Mouse (Mus musculus): Measurements from ENCODE around the gene Pcsk4.
A peak's percentile ranks its signal among the peaks of the same experiment; 100 is the strongest.

Pcsk4 gene

DNA sequence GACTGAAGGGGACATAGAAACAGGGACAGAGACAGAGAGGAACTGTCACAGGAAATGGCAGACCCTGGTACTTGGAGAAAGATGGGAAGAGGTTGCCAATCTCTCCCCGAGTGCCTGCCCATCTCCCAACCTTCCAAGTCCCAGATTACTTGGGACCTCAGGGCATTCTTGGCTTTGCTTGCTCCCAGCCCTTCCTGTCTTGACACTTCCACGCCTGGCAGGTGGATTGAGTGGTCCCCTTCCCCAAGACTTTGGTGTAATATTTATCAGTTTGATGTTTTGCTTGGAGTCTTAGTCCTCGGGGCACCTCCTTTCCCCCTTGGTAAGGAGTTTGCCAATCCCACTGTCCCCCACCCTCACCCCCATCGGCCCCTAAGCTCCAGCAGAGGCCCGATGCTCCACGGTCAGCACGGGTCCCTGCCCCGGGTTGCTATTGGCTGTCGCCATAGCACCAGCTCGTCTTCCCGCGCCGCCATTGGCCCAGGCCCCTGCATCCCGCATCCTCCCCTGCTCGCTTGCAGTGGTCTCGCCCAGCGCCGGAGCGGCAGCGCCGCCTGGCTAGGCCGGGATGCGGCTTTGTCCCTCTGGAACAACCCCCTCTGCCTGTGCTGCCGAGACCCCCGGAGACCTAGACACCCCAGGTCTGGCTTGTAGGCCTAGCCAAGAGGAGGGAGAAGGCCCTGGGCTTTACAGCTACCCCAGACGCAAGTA lies 30.6 kb downstream of the Pcsk4 start:
- no peak for DNase-seq (ENCODE audit: low read depth)

DNA sequence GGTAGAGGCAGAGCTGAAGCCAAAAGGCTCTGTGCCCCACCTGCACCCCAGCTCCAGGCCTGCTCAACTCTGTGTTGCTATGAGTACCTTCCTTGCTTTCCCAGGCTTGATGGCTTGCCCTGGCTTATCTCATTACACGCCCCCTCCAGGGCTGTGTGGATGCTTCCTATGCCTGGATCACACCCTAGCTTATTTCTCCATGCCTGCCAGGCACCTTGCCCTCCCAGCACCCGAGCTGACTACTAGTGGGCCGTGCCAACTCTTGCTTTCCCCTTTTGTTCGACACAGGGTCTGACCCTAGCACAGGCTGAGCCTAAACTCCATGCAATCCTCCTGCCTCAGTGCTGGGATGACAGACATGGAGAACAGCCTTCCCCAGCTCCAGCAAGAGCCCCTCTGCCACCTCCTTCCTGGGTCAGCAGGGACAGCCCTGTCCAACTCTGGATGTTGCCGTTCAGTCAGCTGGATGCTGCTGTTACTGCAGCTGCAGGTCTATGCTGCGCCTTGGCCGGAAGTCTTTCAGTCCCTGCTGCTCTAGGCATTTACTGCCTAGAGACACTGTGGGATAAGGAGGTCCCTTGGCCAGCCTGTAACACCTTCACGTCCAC lies 31.7 kb downstream of the Pcsk4 start:
- DNase-seq (ENCODE audit: low read depth) = no peak

DNA sequence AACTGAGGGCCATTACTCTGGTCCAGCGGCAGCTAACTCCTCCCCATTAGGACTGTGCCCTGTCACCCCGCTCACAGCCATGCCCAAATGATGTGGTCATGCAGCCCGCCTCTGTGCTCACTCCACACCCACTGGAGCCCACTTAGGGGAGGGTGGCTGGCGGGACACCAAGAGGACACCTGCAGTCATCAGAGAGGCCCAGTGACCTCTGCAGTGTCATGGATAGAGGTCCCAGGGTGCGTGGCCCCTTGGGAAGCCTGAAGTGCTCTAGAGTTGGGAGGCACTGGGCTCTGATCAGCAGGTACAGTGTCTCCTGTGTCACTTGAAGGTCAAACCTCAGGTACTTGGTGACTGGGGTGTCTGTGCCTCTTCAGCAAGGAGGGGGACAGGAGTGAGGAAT lies 32.5 kb downstream of the Pcsk4 start:
- DNase-seq (ENCODE audit: low read depth) = no peak

DNA sequence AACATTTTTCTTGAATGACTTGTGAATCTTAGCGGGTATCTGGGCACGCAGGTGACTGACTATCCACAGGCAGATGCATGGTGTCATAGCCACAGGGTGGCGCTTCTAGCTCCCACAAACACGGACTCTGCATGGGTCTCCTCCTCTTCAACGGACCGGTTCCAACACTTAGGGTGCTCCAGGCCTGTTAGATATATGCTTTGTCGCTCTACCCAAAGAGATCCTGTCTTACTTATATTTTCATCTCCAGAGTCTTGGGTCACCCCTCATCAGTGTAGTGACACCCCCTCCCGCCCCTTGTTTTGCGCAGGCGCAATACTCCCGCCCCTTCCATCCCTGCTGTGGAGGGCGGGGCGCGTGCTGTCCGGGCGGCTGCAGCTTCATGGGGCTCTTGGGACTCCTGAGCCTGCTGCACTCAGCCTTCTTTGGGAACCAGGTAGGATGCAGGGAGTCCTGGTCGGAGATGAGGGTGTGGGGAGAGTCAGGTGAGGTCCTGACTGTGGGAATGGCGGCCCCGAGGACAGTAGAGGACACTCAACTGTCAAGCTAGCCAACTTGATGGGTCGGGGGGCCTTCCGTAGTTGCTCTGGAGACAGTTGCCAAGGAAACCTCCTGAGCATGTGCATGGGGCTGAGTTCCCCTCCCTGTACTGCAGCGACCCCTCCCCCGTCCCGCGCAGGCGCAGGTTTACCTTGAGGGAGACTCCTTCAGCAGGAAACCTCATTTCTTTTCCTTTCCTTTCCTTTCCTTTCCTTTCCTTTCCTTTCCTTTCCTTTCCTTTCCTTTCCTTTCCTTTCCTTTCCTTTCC lies 33.5 kb downstream of the Pcsk4 start, which contains the start of gene Apc2:
Gene Apc2, plus strand, starts transcription at position 360 of the 808 bp plus-strand sequence.
- DNase-seq (ENCODE audit: low read depth) = peak; percentile 61

DNA sequence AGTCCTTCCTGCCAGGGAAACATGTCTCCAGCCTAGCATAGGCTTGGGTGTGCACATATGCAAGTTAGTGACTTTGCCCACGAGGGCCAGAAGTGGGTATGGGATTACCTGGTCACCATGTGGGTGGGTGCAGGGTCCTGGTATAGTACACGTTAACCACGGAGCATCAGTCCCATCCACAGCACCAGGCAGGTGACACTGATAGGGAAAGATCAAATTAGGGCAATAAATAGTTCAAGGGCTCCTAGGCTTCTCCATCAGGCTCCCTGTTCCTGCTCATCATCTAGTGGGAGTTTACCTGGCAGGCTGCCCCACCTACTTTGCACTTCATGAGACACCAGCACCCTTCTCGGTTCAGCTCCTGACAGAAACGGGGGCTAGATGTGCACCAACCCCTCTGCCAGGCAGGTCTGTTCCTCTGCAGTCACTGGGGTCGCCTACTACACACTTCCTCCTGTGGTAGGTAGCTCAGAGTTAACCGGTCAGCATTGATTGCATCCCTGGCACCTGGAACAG lies 34.5 kb downstream of the Pcsk4 start:
- no peak for DNase-seq (ENCODE audit: low read depth)

DNA sequence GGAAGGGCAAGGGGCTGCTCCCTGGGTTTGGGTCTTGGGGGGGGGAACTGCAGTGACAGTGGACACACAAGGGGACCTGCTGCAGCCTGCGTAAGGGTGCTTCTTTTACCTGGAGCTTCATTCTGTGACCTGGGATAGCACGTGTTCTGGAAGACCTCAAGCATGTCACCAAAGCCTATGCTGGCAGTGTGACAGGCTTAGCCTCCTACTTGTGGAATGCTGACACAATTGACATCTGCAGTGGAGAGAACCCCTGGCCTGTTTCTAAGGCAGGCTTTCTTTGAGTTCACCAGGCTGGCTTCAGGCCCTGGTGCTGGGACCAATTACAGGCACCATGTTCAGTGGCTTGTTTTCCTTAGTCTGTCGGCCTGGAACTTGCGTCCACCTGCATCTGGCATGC lies 35.0 kb downstream of the Pcsk4 start:
- no peak for DNase-seq (ENCODE audit: low read depth)

DNA sequence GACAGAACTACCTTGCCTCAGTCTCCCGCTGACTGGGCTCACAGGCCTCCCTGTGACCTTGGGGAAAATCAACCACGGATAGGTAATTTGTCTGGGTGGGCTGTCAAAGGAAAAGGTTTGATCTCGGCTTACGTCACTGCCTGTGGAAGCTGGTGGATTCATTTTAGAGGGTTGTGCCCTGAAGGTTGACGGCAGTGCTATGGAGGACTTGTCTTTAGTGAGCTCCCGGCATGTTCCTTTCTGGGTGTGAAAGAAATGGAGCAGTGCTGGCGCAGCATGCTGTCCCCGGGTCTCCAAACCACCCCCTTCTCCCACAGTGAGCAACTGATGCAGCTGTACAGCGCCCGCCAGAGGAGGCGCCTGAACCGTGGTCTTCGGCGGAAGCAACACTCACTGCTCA lies 36.0 kb downstream of the Pcsk4 start:
- DNase-seq (ENCODE audit: low read depth) = no peak

DNA sequence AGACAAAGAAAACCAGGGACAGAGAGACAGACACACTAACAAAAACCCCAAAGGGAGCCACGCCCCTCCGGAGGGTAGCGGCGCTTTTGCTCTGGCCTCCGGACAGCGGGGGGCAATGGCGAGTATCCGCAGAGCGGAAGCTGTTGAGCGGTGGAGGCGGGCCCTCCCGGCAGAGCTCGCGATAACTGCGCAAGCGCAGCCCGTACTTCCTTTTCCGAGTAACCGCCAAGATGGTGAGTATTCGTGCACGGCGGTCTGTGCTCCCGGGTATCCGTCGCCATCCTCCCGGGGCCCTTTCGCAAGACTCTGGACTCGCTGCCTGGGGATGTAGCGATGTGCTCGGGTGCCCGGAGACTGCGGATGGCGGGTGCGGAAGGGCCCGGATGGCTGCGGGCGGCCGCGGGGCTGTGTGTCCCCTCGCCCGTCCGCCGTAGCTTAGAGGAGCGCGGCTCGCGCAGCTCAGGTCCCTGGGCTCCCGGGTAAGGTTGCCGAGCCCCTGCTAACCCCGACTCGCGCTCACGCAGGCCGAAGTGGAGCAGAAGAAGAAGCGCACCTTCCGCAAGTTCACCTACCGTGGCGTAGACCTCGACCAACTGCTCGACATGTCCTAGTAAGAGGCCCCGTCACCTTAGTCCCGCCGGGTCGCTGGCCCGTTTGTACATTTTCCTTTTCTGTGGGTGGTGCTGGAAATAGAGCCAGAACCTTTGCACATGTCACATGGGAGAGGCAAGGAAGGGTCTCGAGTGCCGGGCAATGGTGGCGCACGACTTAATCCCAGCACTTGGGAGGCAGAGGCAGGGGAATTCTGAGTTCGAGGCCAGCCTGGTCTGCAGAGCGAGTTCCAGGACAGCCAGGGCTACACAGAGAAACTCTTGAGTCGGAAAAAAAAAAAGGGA lies 36.8 kb downstream of the Pcsk4 start, which contains the start of gene Rps15:
Gene Rps15, plus strand, starts transcription at position 203 of the 896 bp plus-strand sequence.
- DNase-seq (ENCODE audit: low read depth) = peak; percentile 94

DNA sequence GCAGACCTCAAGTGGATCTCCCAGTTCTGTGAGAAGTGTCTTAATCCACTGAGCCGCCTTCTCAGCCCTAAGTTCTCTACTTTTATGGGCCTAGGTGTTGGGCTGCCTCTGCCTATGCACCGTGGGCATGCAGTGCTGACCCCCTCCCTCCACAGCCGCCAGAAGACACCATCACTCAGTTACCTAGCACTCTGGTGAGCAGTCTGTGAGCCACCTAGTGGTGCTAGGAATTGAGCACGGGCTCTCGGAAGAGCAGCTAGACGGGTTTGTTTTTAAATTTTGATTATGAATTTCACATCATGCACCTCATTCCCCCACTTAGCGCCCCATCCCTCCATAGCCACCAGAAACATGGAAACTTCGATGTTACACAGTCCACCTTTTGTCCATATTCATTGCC lies 40.6 kb downstream of the Pcsk4 start:
- DNase-seq (ENCODE audit: low read depth) = no peak

DNA sequence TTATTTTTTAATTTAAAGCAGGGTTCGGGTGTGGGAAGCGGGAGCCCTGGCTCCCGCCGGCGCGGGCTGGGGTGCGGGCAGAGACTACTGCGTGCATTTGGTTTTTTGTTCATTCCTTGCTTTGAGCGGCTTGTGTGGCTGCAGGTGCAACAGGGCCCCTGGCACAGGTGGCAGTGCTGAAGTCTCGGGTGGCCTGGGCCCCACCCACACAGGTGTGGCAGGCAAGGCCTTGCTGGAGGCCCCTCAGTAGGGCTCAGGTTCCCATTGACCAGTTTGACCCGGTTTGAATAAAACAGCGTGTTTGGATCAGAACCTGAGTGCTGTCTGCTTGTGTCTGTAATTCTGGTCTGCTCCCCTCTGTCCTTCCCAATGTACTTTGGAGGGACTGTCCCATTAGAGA lies 41.2 kb downstream of the Pcsk4 start:
- DNase-seq (ENCODE audit: low read depth) = no peak

DNA sequence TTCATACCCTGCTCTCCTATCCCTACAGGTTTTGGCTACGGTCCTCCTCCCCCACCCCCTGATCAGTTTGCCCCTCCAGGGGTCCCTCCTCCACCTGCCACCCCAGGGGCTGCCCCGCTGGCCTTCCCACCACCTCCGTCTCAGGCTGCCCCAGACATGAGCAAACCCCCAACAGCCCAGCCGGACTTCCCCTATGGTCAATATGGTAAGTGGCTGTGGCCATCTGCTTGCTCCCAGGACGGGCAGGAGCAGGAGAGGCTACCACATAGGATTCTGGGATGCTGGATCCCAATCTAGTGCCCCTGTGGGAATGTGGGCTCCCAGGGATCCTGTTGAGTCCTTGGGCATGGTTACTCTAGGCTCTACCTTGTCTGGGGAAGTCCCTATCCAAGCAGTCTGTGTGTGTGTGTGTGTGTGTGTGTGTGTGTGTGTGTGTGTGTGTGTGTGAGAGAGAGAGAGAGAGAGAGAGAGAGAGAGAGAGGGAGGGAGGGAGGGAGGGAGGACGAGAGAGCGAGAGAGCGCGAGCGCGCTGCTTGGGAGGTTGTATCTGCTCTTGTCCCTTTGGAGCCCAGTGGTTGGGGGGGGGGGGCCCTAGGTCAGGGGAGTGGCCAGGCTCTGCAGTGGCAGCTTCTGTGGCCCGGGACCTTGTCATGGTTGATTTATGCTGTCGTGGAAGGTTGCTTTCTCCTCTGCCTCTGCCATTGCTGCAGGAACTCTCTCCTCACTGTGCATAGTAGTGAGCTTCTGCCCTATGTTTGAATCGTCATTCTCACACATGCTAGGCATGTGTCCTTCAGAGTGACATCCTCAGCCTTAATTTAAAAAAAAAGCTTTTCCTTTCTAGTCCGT lies 43.9 kb downstream of the Pcsk4 start:
- DNase-seq (ENCODE audit: low read depth) = no peak

DNA sequence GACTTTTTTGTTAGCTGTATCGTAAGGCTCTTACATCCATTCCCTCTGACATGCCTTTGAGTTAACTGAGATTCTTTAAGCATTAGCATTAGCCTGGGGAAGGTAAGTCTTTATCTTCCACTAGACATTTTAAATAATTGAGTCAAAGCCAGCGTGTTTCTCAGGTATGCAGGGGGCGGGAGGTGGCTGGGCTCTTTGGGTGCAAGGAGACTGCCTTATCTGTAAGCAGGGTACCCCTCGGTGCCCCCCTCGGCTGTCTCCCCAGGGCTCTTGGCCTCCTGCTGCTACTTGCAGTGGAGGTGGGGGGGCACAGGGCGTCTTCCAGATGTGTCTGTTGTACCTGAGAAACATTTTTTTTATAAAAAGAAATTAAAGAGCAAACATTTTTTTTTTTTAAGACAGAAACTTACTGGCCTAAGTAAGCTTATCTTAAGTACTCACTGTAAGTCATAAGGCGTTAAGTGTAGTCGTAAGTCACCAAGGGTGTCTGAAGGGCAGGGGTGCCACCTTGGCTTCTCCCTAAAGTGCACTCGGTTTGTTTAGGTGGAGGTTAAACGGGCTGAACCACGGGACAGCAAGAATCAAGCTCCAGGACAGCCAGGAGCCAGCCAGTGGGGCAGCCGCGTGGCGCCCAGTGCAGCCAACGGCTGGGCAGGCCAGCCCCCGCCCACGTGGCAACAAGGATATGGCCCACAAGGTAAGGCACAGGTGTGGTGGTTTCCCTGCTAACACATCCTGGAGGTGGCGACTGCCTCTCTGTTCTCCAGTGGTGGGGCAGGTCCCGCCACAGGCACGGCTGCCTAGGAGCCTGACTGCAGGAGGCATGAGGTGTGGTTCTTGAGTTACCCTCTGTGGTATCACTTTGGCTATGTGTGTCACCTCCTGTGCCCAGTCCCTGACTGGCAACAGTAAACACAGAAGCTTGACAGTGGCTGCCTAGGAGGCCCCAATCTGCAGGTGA lies 46.5 kb downstream of the Pcsk4 start:
- no peak for DNase-seq (ENCODE audit: low read depth)

DNA sequence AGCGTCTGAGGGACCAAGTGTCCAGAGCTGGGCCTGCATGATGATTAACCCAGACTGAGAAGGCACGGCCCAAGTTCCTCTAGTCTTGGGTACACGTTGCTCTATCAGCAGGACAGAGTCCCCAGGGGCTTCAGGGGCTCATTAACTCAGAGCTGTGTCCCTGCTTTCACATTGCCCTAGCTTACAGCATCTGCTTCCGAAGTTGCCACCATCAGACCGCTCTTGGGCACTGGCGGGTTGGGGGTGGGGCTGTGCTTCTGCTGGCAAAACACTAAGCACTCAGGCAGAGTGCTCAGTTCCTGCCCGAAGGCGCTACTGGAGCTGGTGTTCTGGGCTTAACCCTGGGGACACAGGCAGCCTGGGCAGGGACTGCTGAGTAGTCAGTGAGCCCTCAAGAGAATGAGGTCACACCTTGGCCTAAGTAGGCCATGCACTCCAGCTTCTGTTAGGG lies 47.4 kb downstream of the Pcsk4 start:
- DNase-seq (ENCODE audit: low read depth) = no peak

DNA sequence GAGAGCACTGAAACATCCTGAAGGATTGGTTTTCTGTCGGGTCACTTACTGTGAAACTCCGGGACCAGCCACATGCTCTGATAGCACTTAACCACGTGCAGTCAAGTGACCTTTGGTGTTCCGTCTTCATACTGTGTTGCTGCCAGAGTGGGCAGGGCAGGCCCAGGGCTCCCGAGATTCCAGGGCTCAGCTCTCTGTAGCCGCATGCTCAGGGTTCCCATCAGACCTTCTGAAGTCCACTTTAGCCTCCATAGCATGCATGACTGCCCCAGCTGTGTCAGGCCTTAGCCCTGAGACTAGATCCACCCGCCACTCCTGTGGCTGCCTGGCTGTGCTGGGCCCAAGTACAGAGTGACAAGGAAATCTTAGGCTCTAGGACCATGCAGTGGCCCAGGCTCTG lies 48.0 kb downstream of the Pcsk4 start:
- DNase-seq (ENCODE audit: low read depth) = no peak

DNA sequence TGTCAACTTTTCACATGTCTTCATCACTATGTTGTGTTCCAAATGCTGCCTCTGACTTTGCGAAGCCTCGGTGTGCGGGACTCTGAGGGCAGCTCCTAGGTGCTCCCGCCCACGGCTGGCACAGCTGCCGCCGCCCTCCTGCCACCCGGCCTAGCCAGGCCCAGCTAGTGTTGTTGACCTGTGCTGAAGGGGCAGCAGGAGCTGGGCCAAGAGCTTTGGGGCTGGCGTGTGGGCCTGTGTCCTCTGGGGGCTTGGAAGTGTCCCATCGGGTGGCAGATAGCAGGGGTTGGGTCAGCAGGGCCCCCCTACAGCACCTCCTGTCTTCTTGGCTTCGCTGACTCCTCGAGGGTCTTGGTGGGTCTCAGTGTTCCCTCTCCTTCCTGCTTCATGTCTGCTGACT lies 50.0 kb downstream of the Pcsk4 start:
- no peak for DNase-seq (ENCODE audit: low read depth)

DNA sequence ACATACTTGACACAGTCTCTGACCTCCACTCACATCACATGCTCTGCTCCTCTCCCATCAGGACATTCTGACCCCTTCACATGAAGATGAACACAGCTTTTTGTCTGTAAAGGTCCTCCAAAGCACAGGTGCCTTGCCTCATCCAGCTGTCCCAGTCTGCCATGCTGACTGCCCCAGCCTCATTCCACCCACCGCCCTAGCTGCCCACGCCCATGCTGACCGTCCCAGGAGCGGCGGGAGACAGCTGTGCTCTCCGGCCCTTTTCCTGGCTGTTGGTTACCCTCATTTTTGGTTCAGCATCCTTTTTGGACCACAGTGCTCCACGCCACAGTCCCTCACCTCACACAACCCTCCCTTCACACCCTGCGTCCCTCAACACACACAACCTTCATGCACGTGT lies 50.9 kb downstream of the Pcsk4 start:
- no peak for DNase-seq (ENCODE audit: low read depth)

DNA sequence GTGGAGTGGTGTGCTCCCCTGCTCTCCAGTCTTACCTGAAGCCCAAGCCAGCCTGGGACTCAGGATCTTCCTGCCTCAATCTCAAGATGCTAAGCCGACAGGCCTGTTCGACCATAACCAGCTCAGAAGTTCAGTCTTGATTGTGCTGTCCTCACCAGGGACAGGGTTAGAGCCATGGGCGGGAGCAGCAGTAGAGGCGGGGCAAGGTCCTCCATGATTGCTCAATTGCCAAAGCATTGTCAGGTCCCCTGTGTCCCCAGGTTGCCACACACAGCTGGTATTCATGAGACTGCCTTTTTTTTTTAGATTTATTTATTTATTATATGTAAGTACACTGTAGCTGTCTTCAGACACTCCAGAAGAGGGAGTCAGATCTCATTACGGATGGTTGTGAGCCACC lies 53.1 kb downstream of the Pcsk4 start:
- no peak for DNase-seq (ENCODE audit: low read depth)

DNA sequence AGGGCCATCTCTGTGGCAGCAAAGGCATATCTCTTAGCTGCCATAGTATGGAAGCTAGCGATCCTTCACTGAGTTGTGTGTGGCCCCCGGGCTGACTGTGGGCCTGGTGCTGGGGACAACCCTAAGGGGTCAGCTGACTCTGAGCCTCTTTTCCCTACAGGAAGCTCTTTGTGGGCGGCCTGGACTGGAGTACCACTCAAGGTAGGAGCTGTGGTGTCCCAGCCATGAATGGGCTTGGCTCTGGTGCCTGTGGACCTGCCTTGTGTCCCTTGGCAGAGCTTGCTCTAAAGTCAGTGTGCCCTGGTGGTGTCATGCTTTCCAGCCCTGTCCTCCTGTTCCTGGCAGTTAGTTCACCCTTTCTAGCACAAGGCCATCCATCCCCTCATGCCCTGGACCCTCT lies 55.5 kb downstream of the Pcsk4 start:
- no peak for DNase-seq (ENCODE audit: low read depth)

DNA sequence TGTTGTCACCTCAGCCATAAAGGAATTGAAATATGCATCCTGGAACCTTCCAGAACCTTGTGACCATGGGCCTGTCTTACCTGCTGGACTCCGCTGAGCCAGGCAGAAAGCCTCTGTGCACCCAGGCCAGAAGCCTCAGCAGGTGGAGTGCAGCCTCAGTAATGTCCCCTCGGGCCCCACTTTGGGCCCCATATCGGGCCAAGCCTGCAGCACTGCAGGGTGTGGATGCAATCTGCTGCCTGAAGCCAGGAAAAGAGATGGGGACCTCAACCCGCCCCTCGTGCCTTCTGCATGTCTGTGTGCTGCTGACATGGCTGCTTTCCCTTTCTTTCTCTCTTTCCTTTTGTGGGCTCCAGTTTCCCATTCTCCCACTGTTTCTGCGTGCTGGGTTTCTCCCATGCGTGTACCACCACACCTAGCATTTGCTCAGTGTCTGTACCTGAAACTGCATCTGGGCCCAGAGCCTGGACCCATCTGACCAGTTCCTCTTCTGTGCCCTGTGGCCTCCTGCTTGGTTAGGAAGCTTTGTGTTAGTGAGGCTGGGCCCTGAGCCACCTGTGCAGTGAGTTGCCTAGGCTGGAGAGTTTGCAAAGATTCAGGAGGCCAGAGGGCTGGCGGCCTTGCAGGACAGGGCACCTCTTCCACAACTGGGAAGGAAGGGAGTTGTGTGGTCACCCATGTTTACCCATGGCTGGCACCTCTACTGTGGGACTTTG lies 57.3 kb downstream of the Pcsk4 start:
- no peak for DNase-seq (ENCODE audit: low read depth)

Data from c-Kit-positive CD71-negative TER-119-negative erythroid progenitor cells, embryonic 14.5 days (primary cell).